Mouse (Mus musculus) forebrain, embryonic 16.5 days (tissue): ENCODE measurements at regions not wholly inside any gene's neighbourhood (a gene's known extent, or its start where the extent isn't known, plus 50 kb on each side); places are given as distances from the start of the nearest gene placed in this dataset.

Experiments
- ATAC-seq: fragments of 200-750 bp; cut with Nextera tagmentation; 2 replicates; pipeline ENCODE4 v1.8.0; 2017; ENCODE audit warnings: mild to moderate bottlenecking, moderate library complexity
- H3K27ac ChIP-seq: fragments of 300-500 bp; sonication (generic); 2 replicates; pipeline ENCODE4 v1.5.1; 2014; ENCODE audit warnings: low read length, control low read depth
- H3K27me3 ChIP-seq: fragments of 300-500 bp; sonication (generic); replicated peaks from 2 replicates; pipeline ENCODE4 v1.6.1; 2014; ENCODE audit warnings: low read length; ENCODE audit not compliant: control insufficient read depth, insufficient read depth
- H3K36me3 ChIP-seq: fragments of 300-500 bp; sonication (generic); 2 replicates; pipeline ENCODE4 v1.6.1; 2014; ENCODE audit not compliant: control insufficient read depth, insufficient read depth
- H3K4me1 ChIP-seq: fragments of 300-500 bp; sonication (generic); replicated peaks from 2 replicates; pipeline ENCODE4 v1.6.1; 2014; ENCODE audit warnings: low read length; ENCODE audit not compliant: control insufficient read depth, insufficient read depth
- H3K4me2 ChIP-seq: fragments of 300-500 bp; sonication (generic); 2 replicates; pipeline ENCODE4 v1.6.1; 2014; ENCODE audit warnings: mild to moderate bottlenecking, low read length, control low read depth
- H3K4me3 ChIP-seq: fragments of 300-500 bp; sonication (generic); replicated peaks from 2 replicates; pipeline ENCODE4 v1.5.1; 2014; ENCODE audit warnings: mild to moderate bottlenecking, low read length, control low read depth
- H3K9ac ChIP-seq: fragments of 300-500 bp; sonication (generic); replicated peaks from 2 replicates; pipeline ENCODE4 v1.6.1; 2014; ENCODE audit warnings: low read depth, low read length, control low read depth
- H3K9me3 ChIP-seq: fragments of 300-500 bp; sonication (generic); 2 replicates; pipeline ENCODE4 v1.6.1; 2016; ENCODE audit warnings: low read length; ENCODE audit not compliant: control insufficient read depth
- WGBS: fragments of 180-500 bp; shearing (Covaris S2); extraction: QIAGEN DNeasy Blood & Tissue Kit; methylation state at CpG from one replicate; pipeline ENCODE4 v1.1.7; 2014; 5-methylcytosine and 5-hydroxymethylcytosine counted together

DNA sequence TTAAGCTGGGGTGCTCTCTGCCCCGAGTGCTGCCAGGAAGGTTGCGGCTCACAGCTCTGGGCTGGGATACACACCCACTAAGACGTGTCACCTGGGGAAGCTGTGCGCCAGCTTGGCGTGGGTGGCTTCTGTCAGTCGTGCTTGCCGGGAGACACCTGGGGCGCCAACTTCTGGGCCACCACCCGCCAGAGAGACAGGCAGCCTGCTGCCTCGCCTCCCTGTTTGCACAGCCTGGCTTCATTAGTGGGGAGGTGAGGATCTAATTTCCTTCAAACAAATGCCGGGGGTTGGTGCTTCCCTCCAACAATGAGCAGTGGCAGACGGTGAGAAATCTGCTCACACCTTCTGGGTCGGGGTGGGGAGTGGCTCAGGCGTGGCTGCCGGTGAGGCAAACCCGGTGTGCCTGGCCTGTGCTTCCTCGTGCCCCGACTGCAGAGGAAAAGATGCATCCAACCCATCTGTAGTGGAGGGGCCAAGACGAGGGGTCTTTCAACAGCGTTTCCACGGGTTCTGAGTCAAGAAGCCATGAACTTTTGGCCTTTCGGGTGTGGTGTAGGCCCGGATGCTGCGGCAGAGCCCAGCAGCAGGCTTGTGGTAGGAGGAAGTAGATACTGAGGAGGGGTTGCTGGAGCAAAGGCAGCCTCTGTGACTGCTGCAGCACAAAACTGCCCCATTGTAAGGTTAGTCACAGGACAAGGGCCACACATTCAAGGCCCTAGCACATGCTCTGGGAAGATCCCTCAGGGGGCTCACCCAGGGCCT is 140.6 kb downstream of the Tpra1 start:
- Histone ChIP-seq H3K27me3 (no peaks in the 10 kb centered on the region; the same call in 1 of the 2 replicates), H3K9ac (no peak overlapping the region), H3K4me1 (no peaks in the 10 kb centered on the region), H3K27ac (no peak overlapping the region), H3K36me3 (no peaks in the 10 kb centered on the region), H3K4me2 (no peak overlapping the region), H3K9me3 (no peaks in the 10 kb centered on the region), H3K4me3 (no peak overlapping the region)
- WGBS: 63% methylated on average over 24 of the region's 24 CpGs
- ATAC-seq: no peak

DNA sequence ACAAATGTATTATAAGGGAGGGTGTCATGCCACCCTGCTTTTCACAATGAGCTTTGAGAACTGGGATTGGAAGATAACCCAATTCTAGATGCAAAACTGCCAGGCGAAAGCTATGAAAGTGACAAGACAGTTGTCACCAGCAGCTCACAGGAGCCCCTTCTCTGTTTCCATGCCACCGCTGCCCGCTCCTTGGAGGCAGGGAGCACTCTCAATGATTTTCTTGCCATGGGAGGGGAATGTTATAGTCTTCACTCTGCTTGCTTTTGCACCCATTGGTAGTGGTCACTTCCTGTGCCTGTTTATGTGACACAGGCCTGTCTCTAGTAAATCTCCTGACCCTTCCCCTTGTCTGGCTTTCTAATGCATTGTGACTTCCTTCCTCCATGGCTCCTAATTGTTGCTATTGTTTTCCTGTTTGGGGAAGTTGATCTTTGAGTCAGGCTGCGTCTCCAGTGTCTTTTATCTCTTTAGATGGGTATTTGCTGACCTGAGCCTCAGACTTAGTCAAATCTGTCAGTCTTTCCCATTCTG is 143.4 kb downstream of the Tpra1 start:
- Histone ChIP-seq H3K4me1 (no peaks in the 10 kb centered on the region), H3K36me3 (no peaks in the 10 kb centered on the region), H3K4me3 (no peak overlapping the region), H3K9ac (no peak overlapping the region), H3K27me3 (no peaks in the 10 kb centered on the region), H3K4me2 (no peak overlapping the region), H3K9me3 (no peaks in the 10 kb centered on the region), H3K27ac (no peak overlapping the region)
- no peak for ATAC-seq
- 76% methylated on average over 4 of the region's 4 CpGs for WGBS

DNA sequence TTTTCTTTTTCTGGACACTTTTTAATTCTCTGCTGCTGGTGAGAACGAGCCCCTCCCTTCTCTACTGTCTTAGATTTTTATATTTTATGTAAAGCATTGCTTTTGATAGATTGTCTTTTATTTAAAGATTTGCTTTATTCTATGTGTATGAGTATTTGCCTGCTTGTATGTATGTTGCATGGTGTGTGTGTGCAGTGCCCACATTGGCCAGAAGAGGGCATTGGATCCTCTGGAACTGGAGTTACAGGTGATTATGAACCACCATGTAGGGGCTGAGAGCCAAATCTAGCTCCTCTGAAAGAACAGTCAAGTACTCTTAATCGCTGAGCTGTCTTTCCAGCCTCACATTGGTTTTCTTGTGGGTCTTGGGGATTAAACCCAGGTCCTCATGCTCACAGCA is 144.4 kb downstream of the Tpra1 start:
- Histone ChIP-seq H3K9me3 (no peaks in the 10 kb centered on the region), H3K36me3 (no peaks in the 10 kb centered on the region), H3K4me2 (no peak overlapping the region), H3K9ac (no peak overlapping the region), H3K27ac (no peak overlapping the region), H3K4me3 (no peak overlapping the region), H3K4me1 (no peaks in the 10 kb centered on the region), H3K27me3 (no peaks in the 10 kb centered on the region)
- no peak for ATAC-seq
- WGBS: 91% methylated on average over 2 of the region's 2 CpGs

GRCm38 (mm10) chr6:89047629-89048332 is 145.7 kb downstream of the Tpra1 start:
- H3K27me3 ChIP-seq: no peaks in the 10 kb centered on the region
- no peak overlapping the region for H3K27ac ChIP-seq
- no peaks in the 10 kb centered on the region for H3K9me3 ChIP-seq
- no peak overlapping the region for H3K4me3 ChIP-seq
- 53% methylated on average over 6 of the region's 6 CpGs for WGBS
- no peak overlapping the region for H3K9ac ChIP-seq
- H3K4me1 ChIP-seq: no peaks in the 10 kb centered on the region
- ATAC-seq: no peak
- H3K4me2 ChIP-seq: no peak overlapping the region
- no peaks in the 10 kb centered on the region for H3K36me3 ChIP-seq

DNA sequence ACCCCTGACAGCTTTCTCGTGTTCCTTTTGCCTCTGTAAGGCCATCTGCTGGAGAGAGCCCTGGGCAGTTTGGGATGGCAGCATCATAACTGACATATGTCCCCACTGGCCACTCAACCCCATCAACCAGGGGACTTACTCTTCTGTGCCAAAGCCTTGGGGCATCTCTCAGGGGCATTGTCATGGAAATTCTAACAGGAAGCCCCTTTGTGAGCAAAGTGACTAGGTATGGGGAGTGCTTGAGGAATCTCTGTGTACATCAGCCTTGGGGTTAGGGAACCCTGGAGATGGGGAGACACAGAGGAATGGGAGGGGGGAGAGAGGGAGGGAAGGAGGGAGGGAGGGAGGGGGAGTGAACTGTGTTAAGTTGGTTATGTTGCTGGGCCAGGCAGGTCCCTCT is 147.2 kb downstream of the Tpra1 start:
- no peak overlapping the region for H3K9ac ChIP-seq
- no peaks in the 10 kb centered on the region for H3K27me3 ChIP-seq
- no peak overlapping the region for H3K4me3 ChIP-seq
- WGBS: 30% methylated on average over 1 of the region's 1 CpGs
- no peaks in the 10 kb centered on the region for H3K9me3 ChIP-seq
- peaks cover 1% of the 10 kb centered on the region for H3K4me1 ChIP-seq
- H3K27ac ChIP-seq: no peak overlapping the region
- no peaks in the 10 kb centered on the region for H3K36me3 ChIP-seq
- no peak overlapping the region for H3K4me2 ChIP-seq
- ATAC-seq: no peak

DNA sequence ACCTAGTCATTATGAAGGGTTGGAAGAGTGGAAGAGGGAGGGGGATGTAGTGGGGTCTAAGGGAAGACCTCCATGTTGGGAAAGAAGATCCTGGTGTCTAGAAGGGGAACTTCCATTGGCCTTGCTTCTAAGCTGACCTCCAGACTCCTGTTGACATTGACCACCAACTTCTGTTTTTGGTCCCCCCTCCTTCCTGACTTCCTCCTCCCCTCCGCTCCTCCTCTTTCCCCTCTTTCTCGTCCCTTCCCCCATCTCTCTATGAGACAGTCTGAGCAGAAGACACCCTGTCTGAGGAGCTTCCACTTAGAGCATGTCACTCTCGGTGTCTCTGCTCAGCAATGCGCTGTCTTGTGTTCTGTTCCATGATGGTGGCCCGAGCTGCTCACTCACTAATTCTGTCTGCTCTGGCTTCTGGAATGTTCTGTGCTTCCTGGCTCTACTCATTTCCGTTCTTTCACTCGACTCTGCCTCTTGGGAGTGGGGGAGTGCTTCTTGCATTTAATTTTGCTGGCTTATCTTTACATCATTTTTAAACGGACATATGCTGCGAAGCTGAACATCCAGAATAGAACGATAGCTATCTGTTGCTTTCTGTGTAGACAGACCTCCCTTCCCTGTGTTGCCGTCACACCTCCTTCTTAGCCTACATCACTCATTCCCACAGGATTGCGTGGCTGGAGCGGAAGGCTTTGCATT is 148.7 kb downstream of the Tpra1 start:
- no peak for ATAC-seq
- H3K27me3 ChIP-seq: no peaks in the 10 kb centered on the region
- peaks cover 4% of the 10 kb centered on the region for H3K4me1 ChIP-seq
- H3K27ac ChIP-seq: no peak overlapping the region
- 79% methylated on average over 13 of the region's 13 CpGs for WGBS
- no peaks in the 10 kb centered on the region for H3K9me3 ChIP-seq
- H3K4me2 ChIP-seq: no peak overlapping the region
- no peak overlapping the region for H3K4me3 ChIP-seq
- H3K9ac ChIP-seq: no peak overlapping the region
- H3K36me3 ChIP-seq: no peaks in the 10 kb centered on the region

DNA sequence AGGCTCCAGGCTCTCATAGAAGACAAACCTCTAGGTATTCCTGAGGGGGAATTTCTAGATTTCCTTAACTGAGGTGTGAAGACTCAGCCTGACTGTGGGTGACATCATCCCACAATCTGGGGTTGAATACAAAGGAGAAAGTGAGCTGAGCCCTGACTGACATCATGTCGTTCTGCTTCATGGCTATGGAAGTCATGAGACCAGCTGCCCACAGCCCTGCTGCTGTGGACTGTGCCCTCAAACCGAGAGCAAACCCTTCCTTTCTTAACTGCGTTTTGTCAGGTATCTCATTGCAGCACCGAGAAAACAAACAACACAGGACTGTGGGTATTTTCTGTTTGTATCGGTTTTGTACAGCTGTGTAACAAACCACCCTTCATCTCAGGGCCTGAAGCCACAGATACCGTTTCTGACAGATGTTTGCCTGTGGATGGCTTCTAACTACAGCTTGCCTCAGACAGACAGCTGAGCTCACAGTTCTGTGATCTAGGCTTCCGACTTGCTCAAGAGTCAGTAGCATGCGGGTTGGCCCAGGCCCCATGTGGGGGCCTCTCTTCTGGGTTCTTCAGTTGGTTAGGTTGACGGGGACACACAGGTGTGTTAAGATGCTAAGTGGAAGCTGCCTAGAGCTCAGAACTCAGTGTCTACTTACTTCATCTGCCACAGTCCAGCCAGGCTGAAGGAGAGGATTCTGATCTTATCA is 150.9 kb downstream of the Tpra1 start:
- Histone ChIP-seq H3K36me3 (no peaks in the 10 kb centered on the region), H3K27me3 (no peaks in the 10 kb centered on the region), H3K9ac (no peak overlapping the region), H3K9me3 (no peaks in the 10 kb centered on the region), H3K4me2 (no peak overlapping the region), H3K4me1 (peaks cover 8% of the 10 kb centered on the region), H3K4me3 (no peak overlapping the region), H3K27ac (no peak overlapping the region)
- ATAC-seq: no peak
- WGBS: 85% methylated on average over 9 of the region's 9 CpGs

GRCm38 (mm10) chr6:89054060-89054459 is 152.0 kb downstream of the Tpra1 start:
- no peak overlapping the region for H3K9ac ChIP-seq
- peaks cover 8% of the 10 kb centered on the region for H3K4me1 ChIP-seq
- H3K4me2 ChIP-seq: no peak overlapping the region
- no peak overlapping the region for H3K4me3 ChIP-seq
- no peaks in the 10 kb centered on the region for H3K36me3 ChIP-seq
- H3K27me3 ChIP-seq: no peaks in the 10 kb centered on the region
- peak; percentile 61 for ATAC-seq
- WGBS: 64% methylated on average over 13 of the region's 13 CpGs
- H3K27ac ChIP-seq: no peak overlapping the region
- no peaks in the 10 kb centered on the region for H3K9me3 ChIP-seq
